10 mouse cellular contexts compared by ENCODE assay signal in the genomic region with DNA sequence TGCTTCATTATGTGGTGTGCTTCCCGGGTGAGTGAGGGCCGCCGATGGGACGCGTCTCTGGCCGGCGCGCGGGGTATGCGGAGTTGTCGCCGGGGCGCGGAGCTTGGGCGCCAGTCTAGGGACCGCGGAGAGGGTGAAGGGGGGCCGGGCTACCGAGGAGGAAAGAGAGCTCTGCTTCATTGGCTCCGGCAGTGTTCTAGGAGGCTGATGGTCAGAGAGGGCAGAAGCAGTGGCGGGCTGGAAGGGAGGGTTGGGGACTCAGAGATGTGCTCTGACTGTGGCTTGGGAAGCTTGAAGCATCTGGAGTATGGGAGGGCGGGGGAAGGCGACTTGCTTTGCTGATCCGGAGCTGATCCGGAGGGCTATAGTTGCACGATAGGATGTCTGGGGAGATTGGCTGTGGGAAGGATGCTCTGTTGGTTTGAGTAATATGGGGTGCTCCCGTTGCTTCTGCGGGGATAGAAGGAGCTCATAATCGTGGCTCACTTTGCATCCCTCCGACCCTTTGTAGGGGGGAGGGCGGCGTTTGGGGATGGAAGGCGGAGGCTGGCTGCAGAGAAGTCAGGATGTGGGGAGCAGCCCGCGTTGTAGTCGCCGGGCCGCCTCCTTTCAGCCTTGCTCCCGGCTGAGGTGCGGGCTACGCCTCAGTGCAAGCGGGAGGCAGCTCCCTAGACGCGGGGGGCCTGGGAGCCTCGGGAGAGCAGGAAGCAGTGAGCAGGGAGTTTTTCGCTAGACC. TPM values are rescaled to one million over a fixed set of nuclear protein-coding genes. Genes with fewer than 3 reads are reported as not detected.
DNase-seq lines count a peak whose midpoint lies in the region; ATAC-seq and TF ChIP-seq lines count a peak whose summit lies in the region.
"Had no signal": no experiment of that assay in that cellular context is flagged by ENCODE, and none has a peak within 500 bp of the region (broad histone marks: within the 10 kb centered on the region; RNA-seq: fewer than 3 reads in every experiment).

No protein-coding gene starts in this region.

- H3K9me3 ChIP-seq in ES-Bruce4 (replicated peaks; ENCODE audit: control insufficient read depth, insufficient read depth, low read length, poor library complexity, severe bottlenecking) = peaks cover 10% of the 10 kb centered on the region
- no peaks in the 10 kb centered on the region for H3K9me3 ChIP-seq in forebrain, postnatal 0 days (ENCODE audit: low read length)
- no peaks in the 10 kb centered on the region for H3K9me3 ChIP-seq in liver, postnatal 0 days (ENCODE audit: low read length)

- peak overlapping the region; percentile 92 for H3K4me3 ChIP-seq in ES-Bruce4 (ENCODE audit: low read depth, low read length)
- H3K4me3 ChIP-seq in forebrain, postnatal 0 days (ENCODE audit: low read depth, low read length) = peak overlapping the region; percentile 67
- H3K4me3 ChIP-seq in layer of hippocampus, adult 2 months = peak overlapping the region; percentile 94
- H3K4me3 ChIP-seq in liver, postnatal 0 days (ENCODE audit: low read depth, low read length) = peak overlapping the region; percentile 60

- intact Hi-C loops in heart, postnatal 14 days (cut with DNase I) = loop anchor here (5.0 to 10.0 kb wide), 4 partner anchors 88 to 420 kb away; a partner anchor contains a TSS

- WGBS in forebrain, postnatal 0 days = under 1% methylated on average over 46 of the region's 46 CpGs
- under 1% methylated on average over 46 of the region's 46 CpGs for WGBS in liver, postnatal 0 days (ENCODE audit: insufficient replicate concordance)

- TF ChIP-seq CTCF in ES-Bruce4 (IDR thresholded peaks at IDR 0.05; ENCODE audit: low read depth, low read length) = no peak
- no peak for TF ChIP-seq CTCF in forebrain, postnatal 0 days (IDR thresholded peaks at IDR 0.05; ENCODE audit: low read depth)
- no peak for TF ChIP-seq CTCF in layer of hippocampus, adult 2 months (conservative IDR thresholded peaks at IDR 0.05)
- TF ChIP-seq CTCF in liver, postnatal 0 days (IDR thresholded peaks at IDR 0.05; ENCODE audit: low read depth) = no peak

- peak; percentile 27 for ATAC-seq in forebrain, postnatal 0 days
- no peak; the same call in 1 of the 2 replicates for ATAC-seq in liver, postnatal 0 days

- DNase-seq in cerebellum, adult 18-20 months = peak; percentile 70 to 72
- DNase-seq in forebrain, postnatal 0 days = peak; percentile 63
- peak; percentile 68 to 70 for DNase-seq in heart, postnatal 14 days
- DNase-seq in layer of hippocampus, adult 2 months (ENCODE audit: low spot score in 2 of 2) = peak; percentile 42 to 46
- DNase-seq in liver, postnatal 0 days = peak; percentile 40
- peak; percentile 46 for DNase-seq in ovary, postnatal 10 days (ENCODE audit: low spot score)
- no peak for DNase-seq in spleen, postnatal 36 days (ENCODE audit: low spot score in 2 of 2)

- no peak overlapping the region for H3K27ac ChIP-seq in ES-Bruce4 (ENCODE audit: insufficient read depth, low read length)
- peak overlapping the region; percentile 91 for H3K27ac ChIP-seq in forebrain, postnatal 0 days (ENCODE audit: low read depth, low read length)
- H3K27ac ChIP-seq in layer of hippocampus, adult 2 months = peak overlapping the region; percentile 97
- H3K27ac ChIP-seq in liver, postnatal 0 days (ENCODE audit: low read depth) = no peak overlapping the region

- no peak for TF ChIP-seq EP300 in ES-Bruce4 (IDR thresholded peaks at IDR 0.05; ENCODE audit: insufficient read depth, low read depth, low read length)
- TF ChIP-seq EP300 in liver, postnatal 0 days (IDR thresholded peaks at IDR 0.05; ENCODE audit: low read depth) = no peak

- H3K36me3 ChIP-seq in ES-Bruce4 (ENCODE audit: control insufficient read depth, insufficient read depth, low read length, poor library complexity, severe bottlenecking) = no peaks in the 10 kb centered on the region
- H3K36me3 ChIP-seq in forebrain, postnatal 0 days (ENCODE audit: insufficient read depth) = no peaks in the 10 kb centered on the region
- H3K36me3 ChIP-seq in liver, postnatal 0 days (replicated peaks; ENCODE audit: insufficient read depth, low read length) = no peaks in the 10 kb centered on the region

- H3K27me3 ChIP-seq in ES-Bruce4 (ENCODE audit: control insufficient read depth, insufficient read depth, low read length, poor library complexity, severe bottlenecking) = no peaks in the 10 kb centered on the region
- H3K27me3 ChIP-seq in forebrain, postnatal 0 days (ENCODE audit: insufficient read depth, low read length) = no peaks in the 10 kb centered on the region
- H3K27me3 ChIP-seq in liver, postnatal 0 days (ENCODE audit: insufficient read depth, low read length) = peaks cover 30% of the 10 kb centered on the region

- peaks cover 1% of the 10 kb centered on the region for H3K4me1 ChIP-seq in ES-Bruce4 (ENCODE audit: control insufficient read depth, insufficient read depth, low read length)
- H3K4me1 ChIP-seq in forebrain, postnatal 0 days (ENCODE audit: insufficient read depth) = peaks cover 13% of the 10 kb centered on the region; the same call in 1 of the 2 replicates
- H3K4me1 ChIP-seq in liver, postnatal 0 days (ENCODE audit: insufficient read depth) = peaks cover 5% of the 10 kb centered on the region; the same call in 1 of the 2 replicates

- TF ChIP-seq POLR2A in ES-Bruce4 (IDR thresholded peaks at IDR 0.05; ENCODE audit: insufficient read depth, low read length) = no peak

- H3K9ac ChIP-seq in ES-Bruce4 (ENCODE audit: low read depth, poor library complexity, severe bottlenecking) = peak overlapping the region; percentile 96
- peak overlapping the region; percentile 72 for H3K9ac ChIP-seq in forebrain, postnatal 0 days
- peak overlapping the region; percentile 71 for H3K9ac ChIP-seq in liver, postnatal 0 days (replicated peaks)

- H3K4me2 ChIP-seq in forebrain, postnatal 0 days (ENCODE audit: low read depth) = peak overlapping the region; percentile 73
- peak overlapping the region; percentile 85 for H3K4me2 ChIP-seq in liver, postnatal 0 days (ENCODE audit: low read depth, low read length)

RNA-seq across cellular contexts. Expression of a gene that starts 1.1 kb away (rescaled TPM):
- 26.4 and 27.4 TPM in 2 replicates for polyA plus RNA-seq in ES-Bruce4 (2011; ENCODE audit: insufficient read depth, insufficient read length, low read depth, missing spikeins)
- 60.4 and 88.7 TPM in 2 replicates for total RNA-seq in forebrain, postnatal 0 days (2014; rRNA removed)
- 18.0 and 28.5 TPM in 2 replicates for polyA plus RNA-seq in forebrain, postnatal 0 days (2015; fragmentation: Nextera tagmentation; extraction: Ambion mirVana)
- total RNA-seq in heart, postnatal 14 days (2021) = 10 to 100 TPM; 71.4 to 72.3 TPM
- total RNA-seq in layer of hippocampus, adult 2 months (2021) = 100 to 1,000 TPM; 106 to 112 TPM
- polyA plus RNA-seq in liver, postnatal 0 days (2015; fragmentation: Nextera tagmentation; extraction: Ambion mirVana) = 1.7 and 2.7 TPM in 2 replicates
- total RNA-seq: MEL; neutrophil, adult 5-6 weeks had no signal

Comparison
In these comparisons a context has a peak if more than half of its experiments do, and no peak if none do; other contexts are left out.
1. H3K27ac ChIP-seq: peak in forebrain, postnatal 0 days (single experiment) and layer of hippocampus, adult 2 months (single experiment); none in ES-Bruce4 (single experiment) and liver, postnatal 0 days (single experiment).
2. DNase-seq: peak in cerebellum, adult 18-20 months (2 of 2), forebrain, postnatal 0 days (single experiment), heart, postnatal 14 days (2 of 2), layer of hippocampus, adult 2 months (2 of 2), liver, postnatal 0 days (single experiment) and ovary, postnatal 10 days (single experiment); none in spleen, postnatal 36 days (0 of 2).
3. Peak in every context shown above with its lines, with median percentiles within 50 percentile points of each other: H3K4me3 ChIP-seq and H3K9ac ChIP-seq.